Comparison of ENCODE assay signal across 7 mouse cellular contexts in the genomic region with DNA sequence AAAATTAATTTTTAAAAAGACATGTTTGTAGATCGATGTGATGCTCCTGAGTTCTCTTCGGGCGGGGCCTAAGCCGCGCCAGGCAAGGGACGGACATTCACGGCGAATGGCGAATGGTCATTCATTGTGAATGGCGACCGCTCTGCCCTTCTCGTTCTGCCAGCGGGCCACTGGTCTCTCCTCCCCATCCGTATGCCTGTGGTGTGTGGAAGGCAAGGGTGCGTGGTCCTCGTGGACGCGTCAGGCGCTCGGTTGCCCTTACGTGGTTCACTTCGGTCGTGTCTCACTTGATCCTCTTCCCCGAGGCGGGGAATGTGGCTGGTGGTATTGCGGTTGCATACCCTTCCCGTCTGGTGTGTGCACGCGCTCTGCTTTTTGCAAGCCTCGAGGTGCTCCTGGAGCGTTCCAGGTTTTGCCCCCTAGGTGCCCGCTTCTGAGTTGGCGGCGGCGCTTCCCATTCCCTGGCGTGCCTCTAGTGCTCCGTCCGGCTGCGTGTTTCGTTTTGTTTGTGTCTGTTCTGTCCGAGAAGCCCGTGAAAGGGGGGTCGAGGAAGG. TPM values are rescaled to one million over a fixed set of nuclear protein-coding genes. Genes with fewer than 3 reads are reported as not detected.
DNase-seq lines count a peak whose midpoint lies in the region; ATAC-seq and TF ChIP-seq lines count a peak whose summit lies in the region.

No protein-coding gene starts in this region.

- peak overlapping the region; percentile 60 for H3K4me2 ChIP-seq in intestine, embryonic 14.5 days (ENCODE audit: low read length)

- no peak for DNase-seq in thymus, adult 2 months
- no peak for DNase-seq in thymus, adult 18-20 months
- no peak for DNase-seq in intestine, embryonic 14.5 days (ENCODE audit: low spot score)
- DNase-seq in testis, postnatal 10 days (ENCODE audit: low spot score): peak; percentile 54
- DNase-seq in urinary bladder, postnatal 10 days (ENCODE audit: low spot score): no peak

- TF ChIP-seq POLR2A in thymus, adult 2 months (IDR thresholded peaks at IDR 0.05; ENCODE audit: control insufficient read depth, extremely low read depth, insufficient read depth, low read length, poor library complexity): no peak

- ATAC-seq in intestine, embryonic 14.5 days (replicated peaks; ENCODE audit: low FRiP score, low TSS enrichment, low read depth): no peak
- 0 out of 2 replicates have a peak, but pooled peaks have one; percentile 28 for ATAC-seq in megakaryocyte-erythroid progenitor cell, adult 5-6 weeks (replicated peaks; ENCODE audit: low FRiP score, low TSS enrichment, poor library complexity, severe bottlenecking)

- peaks cover 12% of the 10 kb centered on the region for H3K4me1 ChIP-seq in thymus, adult 2 months (replicated peaks; ENCODE audit: control insufficient read depth, insufficient read depth, low read length)
- H3K4me1 ChIP-seq in erythroblast, embryonic 14.5 days (ENCODE audit: control insufficient read depth): peaks cover 9% of the 10 kb centered on the region
- H3K4me1 ChIP-seq in intestine, embryonic 14.5 days (replicated peaks; ENCODE audit: control insufficient read depth, insufficient read depth, low read length): no peaks in the 10 kb centered on the region

- no peaks in the 10 kb centered on the region; the same call in 1 of the 2 replicates for H3K9me3 ChIP-seq in erythroblast, embryonic 14.5 days (ENCODE audit: control insufficient read depth, low read length)
- no peaks in the 10 kb centered on the region for H3K9me3 ChIP-seq in intestine, embryonic 14.5 days (ENCODE audit: control insufficient read depth, low read length)

- H3K27ac ChIP-seq in thymus, adult 2 months (ENCODE audit: control insufficient read depth, insufficient read depth, low read length): no peak overlapping the region
- H3K27ac ChIP-seq in intestine, embryonic 14.5 days (ENCODE audit: low read depth): no peak overlapping the region

- WGBS in thymus, adult 2 months: 62% methylated on average over 43 of the region's 43 CpGs
- 26% methylated on average over 43 of the region's 43 CpGs for WGBS in intestine, embryonic 14.5 days

- peak overlapping the region; percentile 11; the same call in 1 of the 2 replicates for H3K4me3 ChIP-seq in thymus, adult 2 months (ENCODE audit: control insufficient read depth, insufficient read depth, low read length)
- H3K4me3 ChIP-seq in erythroblast, embryonic 14.5 days (replicated peaks): peak overlapping the region; percentile 59
- peak overlapping the region; percentile 20 for H3K4me3 ChIP-seq in intestine, embryonic 14.5 days (ENCODE audit: low read depth, low read length)

- TF ChIP-seq CTCF in thymus, adult 2 months (IDR thresholded peaks at IDR 0.05; ENCODE audit: borderline replicate concordance, control insufficient read depth, extremely low read depth, insufficient read depth, low read length, poor library complexity): no peak

- no peaks in the 10 kb centered on the region; the same call in 1 of the 2 replicates for H3K36me3 ChIP-seq in thymus, adult 2 months (ENCODE audit: control insufficient read depth, insufficient read depth, low read length)
- H3K36me3 ChIP-seq in erythroblast, embryonic 14.5 days (ENCODE audit: control insufficient read depth): peaks cover 7% of the 10 kb centered on the region
- H3K36me3 ChIP-seq in intestine, embryonic 14.5 days (ENCODE audit: control insufficient read depth, insufficient read depth, low read length): no peaks in the 10 kb centered on the region

- H3K27me3 ChIP-seq in thymus, adult 2 months (ENCODE audit: control insufficient read depth, insufficient read depth, low read length): no peaks in the 10 kb centered on the region
- H3K27me3 ChIP-seq in erythroblast, embryonic 14.5 days (ENCODE audit: control insufficient read depth): peaks cover 17% of the 10 kb centered on the region
- no peaks in the 10 kb centered on the region for H3K27me3 ChIP-seq in intestine, embryonic 14.5 days (replicated peaks; ENCODE audit: control insufficient read depth, insufficient read depth, low read length)

- peak overlapping the region; percentile 21; the same call in 1 of the 2 replicates for H3K9ac ChIP-seq in intestine, embryonic 14.5 days (ENCODE audit: low read length)

RNA-seq across cellular contexts. Expression of a gene that starts 9.6 kb away (rescaled TPM):
- 2,301 and 2,384 TPM in 2 replicates for polyA plus RNA-seq in thymus, adult 2 months (2012; rRNA removed)
- 195 and 225 TPM in 2 replicates for polyA plus RNA-seq in erythroblast, embryonic 14.5 days (2012)
- polyA plus RNA-seq in intestine, embryonic 14.5 days (2014; fragmentation: Nextera tagmentation; extraction: Ambion mirVana): 2,820 and 3,158 TPM in 2 replicates
- total RNA-seq in megakaryocyte-erythroid progenitor cell, adult 5-6 weeks (2014; fragmentation: Nextera tagmentation): 729 and 731 TPM in 2 replicates
- 1,059 and 1,094 TPM in 2 replicates for total RNA-seq in megakaryocyte-erythroid progenitor cell, adult 5-6 weeks (2017)

RNA-seq across cellular contexts. Expression of a gene that starts 13.7 kb away (rescaled TPM):
- 95.4 and 96.0 TPM in 2 replicates for polyA plus RNA-seq in thymus, adult 2 months (2012; rRNA removed)
- 0.03 and 0.04 TPM in 2 replicates for polyA plus RNA-seq in erythroblast, embryonic 14.5 days (2012)
- 11.6 and 12.4 TPM in 2 replicates for polyA plus RNA-seq in intestine, embryonic 14.5 days (2014; fragmentation: Nextera tagmentation; extraction: Ambion mirVana)
- total RNA-seq in megakaryocyte-erythroid progenitor cell, adult 5-6 weeks (2014; fragmentation: Nextera tagmentation): 31.3 and 45.4 TPM in 2 replicates
- 12.2 and 25.6 TPM in 2 replicates for total RNA-seq in megakaryocyte-erythroid progenitor cell, adult 5-6 weeks (2017)

RNA-seq across cellular contexts. Expression of a gene that starts 21.5 kb away (rescaled TPM):
- polyA plus RNA-seq in thymus, adult 2 months (2012; rRNA removed): 12.9 and 13.7 TPM in 2 replicates
- 1.4 and 1.9 TPM in 2 replicates for polyA plus RNA-seq in erythroblast, embryonic 14.5 days (2012)
- 31.1 and 44.9 TPM in 2 replicates for polyA plus RNA-seq in intestine, embryonic 14.5 days (2014; fragmentation: Nextera tagmentation; extraction: Ambion mirVana)
- 113 and 115 TPM in 2 replicates for total RNA-seq in megakaryocyte-erythroid progenitor cell, adult 5-6 weeks (2014; fragmentation: Nextera tagmentation)
- 56.1 and 64.9 TPM in 2 replicates for total RNA-seq in megakaryocyte-erythroid progenitor cell, adult 5-6 weeks (2017)

Comparison
In these comparisons a context has a peak if more than half of its experiments do, and no peak if none do; other contexts are left out.
1. RNA of a gene that starts 9.6 kb away (polyA plus RNA-seq): 2,820 to 3,158 TPM in intestine, embryonic 14.5 days and 2,301 to 2,384 TPM in thymus, adult 2 months; 195 to 225 TPM in erythroblast, embryonic 14.5 days; every median in the first group is over 10 times any median in the second.
2. RNA of a gene that starts 13.7 kb away (polyA plus RNA-seq): 95.4 to 96.0 TPM in thymus, adult 2 months and 11.6 to 12.4 TPM in intestine, embryonic 14.5 days; 0.03 to 0.04 TPM in erythroblast, embryonic 14.5 days; every median in the first group is over 10 times any median in the second.
3. Peak in every context shown above with its lines, with median percentiles within 50 percentile points of each other: H3K4me3 ChIP-seq.